Mouse (Mus musculus): ENCODE data around the gene AY358078. TPM values are rescaled to one million over a fixed set of nuclear protein-coding genes. Genes with fewer than 3 reads are reported as not detected.
A peak's percentile ranks its signal among the peaks of the same experiment; 100 is the strongest.
"Not testable (repeated sequence)": the region's sequence is repeated elsewhere in the genome, so short reads cannot be mapped to it uniquely, and the experiment has no call there.

The AY358078 gene
- total and polyA plus RNA-seq, 3 experiments: not detected

- Histone ChIP-seq H3K36me3 (ENCODE audit: control insufficient read depth, insufficient read depth, low read length) (no peaks in the 10 kb centered on the region), H3K4me3 (no peak overlapping the region), H3K27me3 (ENCODE audit: control insufficient read depth, insufficient read depth, low read length) (no peaks in the 10 kb centered on the region), H3K27ac (no peak overlapping the region), H3K4me1 (ENCODE audit: control insufficient read depth, insufficient read depth, low read length) (no peaks in the 10 kb centered on the region), H3K79me2 (replicated peaks; ENCODE audit: control insufficient read depth, insufficient read depth, low read length) (no peaks in the 10 kb centered on the region), H3K9ac (ENCODE audit: low read depth, low read length) (no peak overlapping the region)
- TF ChIP-seq POLR2A (IDR thresholded peaks at IDR 0.05; ENCODE audit: insufficient read depth, low read depth, low read length) (no peak), CTCF (IDR thresholded peaks at IDR 0.05) (no peak), EP300 (IDR thresholded peaks at IDR 0.05; ENCODE audit: insufficient read depth, low read depth, low read length) (no peak)
- WGBS: 68% methylated on average over 4 of the region's 4 CpGs
- DNase-seq: no peak
- intact Hi-C loops (cut with DNase I): no loop called here
Measured at GRCm38 (mm10) chr14:51786335-51786734, 13.5 kb upstream of the AY358078 start.

GRCm38 (mm10) chr14:51787061-51787460 lies 12.8 kb upstream of the AY358078 start:
- intact Hi-C loops (cut with DNase I): no loop called here
- TF ChIP-seq EP300 (IDR thresholded peaks at IDR 0.05; ENCODE audit: insufficient read depth, low read depth, low read length) (no peak), CTCF (IDR thresholded peaks at IDR 0.05) (no peak), POLR2A (IDR thresholded peaks at IDR 0.05; ENCODE audit: insufficient read depth, low read depth, low read length) (no peak)

GRCm38 (mm10) chr14:51789196-51789595 lies 10.7 kb upstream of the AY358078 start:
- H3K27ac ChIP-seq: no peak overlapping the region
- no peak overlapping the region for H3K9ac ChIP-seq (ENCODE audit: low read depth, low read length)
- intact Hi-C loops (cut with DNase I): no loop called here
- no peaks in the 10 kb centered on the region for H3K79me2 ChIP-seq (replicated peaks; ENCODE audit: control insufficient read depth, insufficient read depth, low read length)
- no peaks in the 10 kb centered on the region for H3K27me3 ChIP-seq (ENCODE audit: control insufficient read depth, insufficient read depth, low read length)
- no peak for TF ChIP-seq POLR2A (IDR thresholded peaks at IDR 0.05; ENCODE audit: insufficient read depth, low read depth, low read length)
- peak; percentile 17 for TF ChIP-seq CTCF (IDR thresholded peaks at IDR 0.05)
- TF ChIP-seq EP300 (IDR thresholded peaks at IDR 0.05; ENCODE audit: insufficient read depth, low read depth, low read length): no peak
- H3K36me3 ChIP-seq (ENCODE audit: control insufficient read depth, insufficient read depth, low read length): no peaks in the 10 kb centered on the region
- 77% methylated on average over 2 of the region's 2 CpGs for WGBS
- H3K4me3 ChIP-seq: no peak overlapping the region
- H3K4me1 ChIP-seq (ENCODE audit: control insufficient read depth, insufficient read depth, low read length): no peaks in the 10 kb centered on the region
- no peak for DNase-seq

More at GRCm38 (mm10) chr14:51787061-51787460, 12.8 kb upstream of the AY358078 start:
- H3K4me3 ChIP-seq: no peak overlapping the region
- no peaks in the 10 kb centered on the region for H3K36me3 ChIP-seq (ENCODE audit: control insufficient read depth, insufficient read depth, low read length)
- no peaks in the 10 kb centered on the region for H3K79me2 ChIP-seq (replicated peaks; ENCODE audit: control insufficient read depth, insufficient read depth, low read length)
- no peak for DNase-seq
- 60% methylated on average over 5 of the region's 5 CpGs for WGBS
- H3K27ac ChIP-seq: no peak overlapping the region
- H3K4me1 ChIP-seq (ENCODE audit: control insufficient read depth, insufficient read depth, low read length): no peaks in the 10 kb centered on the region
- no peak overlapping the region for H3K9ac ChIP-seq (ENCODE audit: low read depth, low read length)
- no peaks in the 10 kb centered on the region for H3K27me3 ChIP-seq (ENCODE audit: control insufficient read depth, insufficient read depth, low read length)

GRCm38 (mm10) chr14:51794106-51794505 lies 5.7 kb upstream of the AY358078 start:
- H3K4me1 ChIP-seq (ENCODE audit: control insufficient read depth, insufficient read depth, low read length): no peaks in the 10 kb centered on the region
- H3K4me3 ChIP-seq: no peak overlapping the region
- H3K9ac ChIP-seq (ENCODE audit: low read depth, low read length): no peak overlapping the region
- no peaks in the 10 kb centered on the region for H3K27me3 ChIP-seq (ENCODE audit: control insufficient read depth, insufficient read depth, low read length)
- H3K36me3 ChIP-seq (ENCODE audit: control insufficient read depth, insufficient read depth, low read length): no peaks in the 10 kb centered on the region
- no peak overlapping the region for H3K27ac ChIP-seq
- no peaks in the 10 kb centered on the region for H3K79me2 ChIP-seq (replicated peaks; ENCODE audit: control insufficient read depth, insufficient read depth, low read length)
- WGBS: 63% methylated on average over 2 of the region's 2 CpGs
- intact Hi-C loops (cut with DNase I): no loop called here
- TF ChIP-seq POLR2A (IDR thresholded peaks at IDR 0.05; ENCODE audit: insufficient read depth, low read depth, low read length) (no peak), EP300 (IDR thresholded peaks at IDR 0.05; ENCODE audit: insufficient read depth, low read depth, low read length) (no peak), CTCF (IDR thresholded peaks at IDR 0.05) (no peak)
- no peak for DNase-seq

GRCm38 (mm10) chr14:51826625-51827024 lies 26.8 kb downstream of the AY358078 start:
- no peaks in the 10 kb centered on the region for H3K27me3 ChIP-seq (ENCODE audit: control insufficient read depth, insufficient read depth, low read length)
- H3K27ac ChIP-seq: no peak overlapping the region
- no peak overlapping the region for H3K9ac ChIP-seq (ENCODE audit: low read depth, low read length)
- no peaks in the 10 kb centered on the region for H3K4me1 ChIP-seq (ENCODE audit: control insufficient read depth, insufficient read depth, low read length)
- no peak for DNase-seq
- 25% methylated on average over 1 of the region's 1 CpGs for WGBS
- no peak for TF ChIP-seq CTCF (IDR thresholded peaks at IDR 0.05)
- no peak for TF ChIP-seq POLR2A (IDR thresholded peaks at IDR 0.05; ENCODE audit: insufficient read depth, low read depth, low read length)
- no peak for TF ChIP-seq EP300 (IDR thresholded peaks at IDR 0.05; ENCODE audit: insufficient read depth, low read depth, low read length)
- no peak overlapping the region for H3K4me3 ChIP-seq
- intact Hi-C loops (cut with DNase I): loop anchor here (5.0 kb wide), 1 partner anchor 54 kb away; the partner anchor contains the start of gene Ang4
- no peaks in the 10 kb centered on the region for H3K79me2 ChIP-seq (replicated peaks; ENCODE audit: control insufficient read depth, insufficient read depth, low read length)
- no peaks in the 10 kb centered on the region for H3K36me3 ChIP-seq (ENCODE audit: control insufficient read depth, insufficient read depth, low read length)

- DNase-seq: peak in 1 of 2 experiments; percentile 21
- H3K79me2 ChIP-seq (replicated peaks; ENCODE audit: control insufficient read depth, insufficient read depth, low read length); H3K4me3 ChIP-seq; H3K27me3 ChIP-seq (ENCODE audit: control insufficient read depth, insufficient read depth, low read length); H3K36me3 ChIP-seq (ENCODE audit: control insufficient read depth, insufficient read depth, low read length); H3K27ac ChIP-seq; H3K4me1 ChIP-seq (ENCODE audit: control insufficient read depth, insufficient read depth, low read length); H3K9ac ChIP-seq (ENCODE audit: low read depth, low read length): not testable (repeated sequence)
- peak; percentile 62 for TF ChIP-seq CTCF (IDR thresholded peaks at IDR 0.05)
- 14% methylated on average over 5 of the region's 5 CpGs for WGBS
- intact Hi-C loops (cut with DNase I): loop anchor here (5.0 kb wide), 1 partner anchor 56 kb away; the partner anchor contains the start of gene Ang4
Measured at GRCm38 (mm10) chr14:51827842-51828241, 28.0 kb downstream of the AY358078 start.
